Mouse (Mus musculus) lung, adult 2 months (tissue): ENCODE measurements at regions not wholly inside any gene's neighbourhood (a gene's known extent, or its start where the extent isn't known, plus 50 kb on each side); places are given as distances from the start of the nearest gene placed in this dataset.

Experiments
- CTCF ChIP-seq: fragments of 200-500 bp; IDR thresholded peaks from 2 replicates; pipeline ENCODE4 v1.5.1; 2011; ENCODE audit warnings: mild to moderate bottlenecking, low read length, control low read depth; ENCODE audit not compliant: insufficient read depth
- POLR2A ChIP-seq: fragments of 200-500 bp; IDR thresholded peaks from 2 replicates; pipeline ENCODE4 v1.6.1; 2011; ENCODE audit warnings: low read depth, mild to moderate bottlenecking, control low read depth, low read length, borderline replicate concordance; ENCODE audit errors: extremely low read depth

DNA sequence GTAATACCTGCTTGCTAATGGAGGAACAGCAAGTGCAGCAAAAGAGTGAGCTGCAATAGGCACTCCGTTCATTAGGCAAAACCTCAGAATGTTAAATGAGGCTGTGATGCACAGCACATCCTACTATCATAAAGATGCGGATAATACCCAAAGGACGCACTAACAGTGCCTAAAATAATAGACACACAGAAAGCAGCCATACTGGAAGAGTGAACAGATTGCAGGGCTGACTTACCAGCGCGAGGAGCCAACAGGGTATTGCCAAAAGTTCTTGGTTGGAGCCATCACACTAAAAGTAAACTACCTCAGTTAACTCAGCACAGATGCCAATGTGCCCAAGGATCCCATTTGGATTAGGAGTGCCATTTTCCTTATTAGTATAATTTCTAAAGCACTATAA lies 115.5 kb upstream of the Pou1f1 start:
- TF ChIP-seq CTCF = no peak
- no peak for TF ChIP-seq POLR2A
